Mouse (Mus musculus): Measurements from ENCODE around the gene Sema5b. TPM values are rescaled to one million over a fixed set of nuclear protein-coding genes. Genes with fewer than 3 reads are reported as not detected.

Sema5b gene
- total RNA-seq, 1 experiment = 6.4 TPM

- Histone ChIP-seq H3K27ac (ENCODE audit: insufficient read depth, low read depth, low read length, poor library complexity, severe bottlenecking) (no peak overlapping the region), H3K9me3 (ENCODE audit: control insufficient read depth, insufficient read depth, low read depth, low read length) (no peaks in the 10 kb centered on the region), H3K4me3 (ENCODE audit: insufficient read depth in 1 of 2, low read depth in 1 of 2, low read length in 2 of 2, poor library complexity in 1 of 2, severe bottlenecking in 1 of 2) (no peak overlapping the region), H3K36me3 (ENCODE audit: control insufficient read depth, insufficient read depth, low read length, poor library complexity, severe bottlenecking) (no peaks in the 10 kb centered on the region), H3K4me1 (ENCODE audit: control insufficient read depth in 2 of 2, insufficient read depth in 2 of 2, low read length in 2 of 2, poor library complexity in 1 of 2) (peaks cover 3 to 5% of the 10 kb centered on the region in 2 experiments; a peak in 2 of 4 replicates), H3K9ac (ENCODE audit: insufficient read depth, low read depth, low read length, poor library complexity, severe bottlenecking) (no peak overlapping the region)
- no peak for DNase-seq (ENCODE audit: low read depth, low spot score)
- in situ Hi-C loops (cut with MboI; ENCODE audit: low sequenced_read_pairs in 2 of 2, unreplicated experiment in 2 of 2) = no loop called here
- TF ChIP-seq ZC3H11A (IDR thresholded peaks at IDR 0.05; ENCODE audit: borderline replicate concordance, low read depth, low read length) (no peak), CHD2 (IDR thresholded peaks at IDR 0.05; ENCODE audit: low read depth, low read length) (no peak), MAFK (IDR thresholded peaks at IDR 0.05; ENCODE audit: insufficient read depth, low read depth, low read length) (no peak)
Measured at GRCm38 (mm10) chr16:35568225-35568880, 27.4 kb downstream of the Sema5b start.

- Histone ChIP-seq H3K4me3 (ENCODE audit: insufficient read depth in 1 of 2, low read depth in 1 of 2, low read length in 2 of 2, poor library complexity in 1 of 2, severe bottlenecking in 1 of 2) (no peak overlapping the region), H3K9ac (ENCODE audit: insufficient read depth, low read depth, low read length, poor library complexity, severe bottlenecking) (no peak overlapping the region), H3K4me1 (ENCODE audit: control insufficient read depth in 2 of 2, insufficient read depth in 2 of 2, low read length in 2 of 2, poor library complexity in 1 of 2) (peaks cover 1 to 5% of the 10 kb centered on the region in 2 experiments; a peak in 2 of 4 replicates), H3K9me3 (ENCODE audit: control insufficient read depth, insufficient read depth, low read depth, low read length) (no peaks in the 10 kb centered on the region), H3K36me3 (ENCODE audit: control insufficient read depth, insufficient read depth, low read length, poor library complexity, severe bottlenecking) (no peaks in the 10 kb centered on the region), H3K27ac (ENCODE audit: insufficient read depth, low read depth, low read length, poor library complexity, severe bottlenecking) (no peak overlapping the region)
- in situ Hi-C loops (cut with MboI; ENCODE audit: low sequenced_read_pairs in 2 of 2, unreplicated experiment in 2 of 2) = no loop called here
- DNase-seq (ENCODE audit: low read depth, low spot score) = no peak
- TF ChIP-seq CHD2 (IDR thresholded peaks at IDR 0.05; ENCODE audit: low read depth, low read length) = no peak
- TF ChIP-seq ZNF384 (IDR thresholded peaks at IDR 0.05; ENCODE audit: low read depth, low read length) = no peak
- TF ChIP-seq MAFK (IDR thresholded peaks at IDR 0.05; ENCODE audit: insufficient read depth, low read depth, low read length) = no peak
- TF ChIP-seq HCFC1 (IDR thresholded peaks at IDR 0.05; ENCODE audit: borderline replicate concordance, insufficient read depth, low read length) = no peak
- TF ChIP-seq ZC3H11A (IDR thresholded peaks at IDR 0.05; ENCODE audit: borderline replicate concordance, low read depth, low read length) = no peak
Measured at GRCm38 (mm10) chr16:35569347-35569746, 28.4 kb downstream of the Sema5b start.

- Histone ChIP-seq H3K4me1 (ENCODE audit: control insufficient read depth in 2 of 2, insufficient read depth in 2 of 2, low read length in 2 of 2, poor library complexity in 1 of 2) (peaks cover 1 to 3% of the 10 kb centered on the region in 2 experiments; a peak in 1 of 4 replicates), H3K9ac (ENCODE audit: insufficient read depth, low read depth, low read length, poor library complexity, severe bottlenecking) (no peak overlapping the region), H3K36me3 (ENCODE audit: control insufficient read depth, insufficient read depth, low read length, poor library complexity, severe bottlenecking) (no peaks in the 10 kb centered on the region), H3K27ac (ENCODE audit: insufficient read depth, low read depth, low read length, poor library complexity, severe bottlenecking) (no peak overlapping the region), H3K4me3 (ENCODE audit: insufficient read depth in 1 of 2, low read depth in 1 of 2, low read length in 2 of 2, poor library complexity in 1 of 2, severe bottlenecking in 1 of 2) (no peak overlapping the region), H3K9me3 (ENCODE audit: control insufficient read depth, insufficient read depth, low read depth, low read length) (no peaks in the 10 kb centered on the region)
- TF ChIP-seq ZNF384 (IDR thresholded peaks at IDR 0.05; ENCODE audit: low read depth, low read length) (no peak), MAFK (IDR thresholded peaks at IDR 0.05; ENCODE audit: insufficient read depth, low read depth, low read length) (no peak)
- in situ Hi-C loops (cut with MboI; ENCODE audit: low sequenced_read_pairs in 2 of 2, unreplicated experiment in 2 of 2) = no loop called here
- no peak for DNase-seq (ENCODE audit: low read depth, low spot score)
Measured at GRCm38 (mm10) chr16:35569758-35570157, 28.8 kb downstream of the Sema5b start.

- in situ Hi-C loops (cut with MboI; ENCODE audit: low sequenced_read_pairs in 2 of 2, unreplicated experiment in 2 of 2) = no loop called here
- H3K4me1 ChIP-seq (ENCODE audit: control insufficient read depth in 2 of 2, insufficient read depth in 2 of 2, low read length in 2 of 2, poor library complexity in 1 of 2) = 0 out of 4 replicates have a peak, but pooled peaks cover 0 to 1% of the 10 kb centered on the region in 2 experiments
- no peak for DNase-seq (ENCODE audit: low read depth, low spot score)
- 0 out of 2 replicates have a peak overlapping the region, but pooled peaks have one; percentile 7 for H3K9ac ChIP-seq (ENCODE audit: insufficient read depth, low read depth, low read length, poor library complexity, severe bottlenecking)
- no peak overlapping the region for H3K4me3 ChIP-seq (ENCODE audit: insufficient read depth in 1 of 2, low read depth in 1 of 2, low read length in 2 of 2, poor library complexity in 1 of 2, severe bottlenecking in 1 of 2)
- no peaks in the 10 kb centered on the region for H3K36me3 ChIP-seq (ENCODE audit: control insufficient read depth, insufficient read depth, low read length, poor library complexity, severe bottlenecking)
- no peaks in the 10 kb centered on the region for H3K9me3 ChIP-seq (ENCODE audit: control insufficient read depth, insufficient read depth, low read depth, low read length)
- TF ChIP-seq CHD2 (IDR thresholded peaks at IDR 0.05; ENCODE audit: low read depth, low read length) (no peak), MAFK (IDR thresholded peaks at IDR 0.05; ENCODE audit: insufficient read depth, low read depth, low read length) (no peak), ZC3H11A (IDR thresholded peaks at IDR 0.05; ENCODE audit: borderline replicate concordance, low read depth, low read length) (no peak), ZNF384 (IDR thresholded peaks at IDR 0.05; ENCODE audit: low read depth, low read length) (no peak), HCFC1 (IDR thresholded peaks at IDR 0.05; ENCODE audit: borderline replicate concordance, insufficient read depth, low read length) (no peak)
- no peak overlapping the region for H3K27ac ChIP-seq (ENCODE audit: insufficient read depth, low read depth, low read length, poor library complexity, severe bottlenecking)
Measured at GRCm38 (mm10) chr16:35570627-35571026, 29.7 kb downstream of the Sema5b start.

GRCm38 (mm10) chr16:35573586-35573985 is 32.6 kb downstream of the Sema5b start:
- DNase-seq (ENCODE audit: low read depth, low spot score) = no peak
- H3K4me3 ChIP-seq (ENCODE audit: insufficient read depth in 1 of 2, low read depth in 1 of 2, low read length in 2 of 2, poor library complexity in 1 of 2, severe bottlenecking in 1 of 2) = no peak overlapping the region
- no peak overlapping the region for H3K27ac ChIP-seq (ENCODE audit: insufficient read depth, low read depth, low read length, poor library complexity, severe bottlenecking)
- H3K36me3 ChIP-seq (ENCODE audit: control insufficient read depth, insufficient read depth, low read length, poor library complexity, severe bottlenecking) = no peaks in the 10 kb centered on the region
- no peak for TF ChIP-seq ZNF384 (IDR thresholded peaks at IDR 0.05; ENCODE audit: low read depth, low read length)
- no peak for TF ChIP-seq HCFC1 (IDR thresholded peaks at IDR 0.05; ENCODE audit: borderline replicate concordance, insufficient read depth, low read length)
- no peak for TF ChIP-seq MAFK (IDR thresholded peaks at IDR 0.05; ENCODE audit: insufficient read depth, low read depth, low read length)
- TF ChIP-seq ZC3H11A (IDR thresholded peaks at IDR 0.05; ENCODE audit: borderline replicate concordance, low read depth, low read length) = no peak
- TF ChIP-seq CHD2 (IDR thresholded peaks at IDR 0.05; ENCODE audit: low read depth, low read length) = no peak
- H3K9ac ChIP-seq (ENCODE audit: insufficient read depth, low read depth, low read length, poor library complexity, severe bottlenecking) = no peak overlapping the region
- in situ Hi-C loops (cut with MboI; ENCODE audit: low sequenced_read_pairs in 2 of 2, unreplicated experiment in 2 of 2) = no loop called here
- H3K9me3 ChIP-seq (ENCODE audit: control insufficient read depth, insufficient read depth, low read depth, low read length) = no peaks in the 10 kb centered on the region
- H3K4me1 ChIP-seq (ENCODE audit: control insufficient read depth in 2 of 2, insufficient read depth in 2 of 2, low read length in 2 of 2, poor library complexity in 1 of 2) = 0 out of 4 replicates have a peak, but pooled peaks cover 0 to 1% of the 10 kb centered on the region in 2 experiments

Measured in ES-E14 (cell line).